Mouse (Mus musculus) right cerebral cortex, adult 2 months (tissue): ENCODE measurements around the gene B3gat3.

ENCODE experiments used
- DNase-seq, 2 experiments: peaks; one replicate each; pipeline ENCODE4 v3.0.0; 2021 to 2022; ENCODE audit warnings: low spot score in 2 of 2

B3gat3 gene

DNA sequence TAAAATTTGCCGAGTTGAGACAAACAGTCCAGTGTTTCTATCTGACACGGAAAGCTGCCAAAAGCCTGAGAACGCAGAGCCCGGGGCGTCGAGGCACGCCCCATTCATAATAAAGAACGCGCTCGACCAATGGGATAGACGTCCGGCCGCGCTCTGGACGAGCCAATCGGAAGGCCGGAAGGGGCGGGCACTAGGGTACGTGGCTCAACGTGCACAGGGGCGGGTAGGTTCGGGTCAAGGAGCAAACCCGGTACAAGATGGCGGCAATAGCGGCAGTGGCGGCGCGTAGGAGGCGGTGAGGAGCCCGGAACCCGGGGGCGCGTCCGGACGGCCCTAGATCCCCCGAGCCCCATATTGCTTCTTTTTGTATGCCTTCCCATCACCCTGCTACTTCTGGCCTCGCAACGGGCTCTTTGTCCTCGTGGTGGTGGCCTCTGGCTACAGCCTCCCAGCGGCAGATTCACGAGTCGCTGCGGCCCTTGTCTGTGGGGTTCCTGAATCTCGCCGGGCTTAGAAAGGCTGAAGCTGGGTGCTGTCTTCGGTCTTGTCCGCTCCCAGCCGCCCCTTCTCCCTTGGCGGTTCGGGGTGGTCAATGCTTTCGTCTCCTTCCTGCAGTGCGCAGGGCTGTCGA lies 22.2 kb upstream of the B3gat3 start, which contains the start of gene Ganab:
Gene Ganab (plus strand): TSS at position 207 of the 631 bp plus-strand sequence.
- peak; percentile 97 for DNase-seq

DNA sequence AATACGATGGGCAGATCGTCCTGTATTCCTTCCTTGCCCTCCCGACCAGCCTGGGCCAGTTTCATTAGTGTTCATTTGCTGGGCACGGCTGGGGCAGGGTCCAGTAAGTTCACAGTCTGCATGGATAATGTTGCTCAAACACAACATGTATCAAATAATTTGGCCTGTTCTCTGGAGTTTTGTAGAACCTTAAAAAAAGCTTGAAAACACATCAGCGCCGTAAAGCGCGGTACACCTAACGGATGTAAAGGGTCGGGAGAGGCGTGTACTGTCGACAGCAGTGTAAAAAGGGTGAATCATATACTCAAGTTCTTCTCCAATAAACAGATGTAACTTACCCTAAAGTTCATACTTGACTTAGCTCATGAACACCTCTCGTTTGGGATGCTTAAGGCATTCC lies 21.6 kb upstream of the B3gat3 start:
- DNase-seq = no peak

- no peak for DNase-seq
Observed at GRCm38 (mm10) chr19:8899079-8899478, 21.1 kb upstream of the B3gat3 start.

GRCm38 (mm10) chr19:8903412-8903811 lies 16.8 kb upstream of the B3gat3 start:
- no peak for DNase-seq

- no peak for DNase-seq
Observed at GRCm38 (mm10) chr19:8908531-8908930, 11.6 kb upstream of the B3gat3 start.

GRCm38 (mm10) chr19:8911810-8912209 lies 8.4 kb upstream of the B3gat3 start:
- peak; percentile 39 to 60 for DNase-seq

- DNase-seq = peak; percentile 44 to 49
Observed at GRCm38 (mm10) chr19:8914212-8914611, 6.0 kb upstream of the B3gat3 start.

- no peak for DNase-seq
Observed at GRCm38 (mm10) chr19:8919000-8919399, 1.2 kb upstream of the B3gat3 start.

GRCm38 (mm10) chr19:8919684-8920072 lies 496 bp upstream of the B3gat3 start:
- DNase-seq = no peak

GRCm38 (mm10) chr19:8920836-8921291 lies 690 bp downstream of the B3gat3 start:
- DNase-seq = no peak

GRCm38 (mm10) chr19:8921741-8922140 lies 1.6 kb downstream of the B3gat3 start:
- no peak for DNase-seq

GRCm38 (mm10) chr19:8926766-8927165 lies 6.6 kb downstream of the B3gat3 start:
- DNase-seq = no peak

DNA sequence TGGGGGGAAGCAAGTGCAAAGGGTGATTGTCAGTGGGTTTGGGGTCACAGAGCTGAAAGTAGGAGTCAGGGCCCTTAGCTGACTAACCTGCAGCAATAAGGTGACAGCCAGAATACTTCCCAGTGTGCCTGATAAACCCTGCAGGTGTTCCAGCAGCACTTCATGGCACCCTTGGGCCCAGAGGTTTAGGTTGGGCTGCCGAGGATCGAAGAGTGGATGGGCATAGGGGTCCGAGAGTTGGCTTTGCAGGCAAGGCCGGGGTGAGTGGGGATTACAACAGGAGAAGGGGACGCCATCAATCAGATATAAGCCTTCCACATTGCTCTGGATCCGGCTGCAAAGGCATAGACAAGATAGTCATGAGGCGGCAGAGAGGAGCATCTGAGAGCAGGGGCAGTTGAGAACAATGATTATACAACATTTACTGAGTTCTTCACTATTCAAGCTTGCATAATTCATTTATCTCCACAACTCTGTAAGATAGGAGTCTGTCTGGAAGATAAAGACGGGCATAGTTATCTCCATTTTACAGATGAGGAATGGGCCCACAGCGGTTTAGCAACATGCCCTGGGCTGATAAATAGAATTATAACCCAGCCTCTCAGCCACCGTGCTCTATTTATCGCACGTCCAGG lies 7.8 kb downstream of the B3gat3 start:
- DNase-seq = no peak

GRCm38 (mm10) chr19:8928689-8929223 lies 8.6 kb downstream of the B3gat3 start:
- no peak for DNase-seq

- DNase-seq = peak; percentile 42 to 65
Observed at GRCm38 (mm10) chr19:8929224-8930088, 9.3 kb downstream of the B3gat3 start, which contains the start of the genes Rom1 and Eml3. TSS of gene Rom1 (minus strand) at chr19:8929356. TSS of gene Eml3 (plus strand) at chr19:8929552.

DNA sequence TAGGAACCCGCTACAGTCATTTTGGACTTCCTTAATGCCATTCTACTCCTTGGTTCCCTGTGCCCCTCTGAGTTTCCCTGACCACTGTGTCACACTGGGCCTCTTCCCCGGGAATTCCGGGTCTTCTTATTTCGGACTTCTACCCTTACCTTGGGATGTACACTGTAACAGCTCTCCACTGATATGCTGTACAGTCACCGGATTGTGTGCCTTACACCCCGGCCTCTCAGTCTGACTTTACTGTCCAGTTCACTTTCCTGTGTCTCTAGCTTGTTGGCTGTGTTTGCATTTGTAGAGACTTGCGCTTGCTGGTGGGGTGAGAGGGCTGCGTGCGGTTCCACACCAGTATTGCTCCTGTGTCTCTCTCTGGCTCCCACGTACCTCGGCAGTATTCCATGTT lies 9.9 kb downstream of the B3gat3 start:
- DNase-seq = no peak

GRCm38 (mm10) chr19:8930771-8931170 lies 10.6 kb downstream of the B3gat3 start:
- DNase-seq = no peak

DNA sequence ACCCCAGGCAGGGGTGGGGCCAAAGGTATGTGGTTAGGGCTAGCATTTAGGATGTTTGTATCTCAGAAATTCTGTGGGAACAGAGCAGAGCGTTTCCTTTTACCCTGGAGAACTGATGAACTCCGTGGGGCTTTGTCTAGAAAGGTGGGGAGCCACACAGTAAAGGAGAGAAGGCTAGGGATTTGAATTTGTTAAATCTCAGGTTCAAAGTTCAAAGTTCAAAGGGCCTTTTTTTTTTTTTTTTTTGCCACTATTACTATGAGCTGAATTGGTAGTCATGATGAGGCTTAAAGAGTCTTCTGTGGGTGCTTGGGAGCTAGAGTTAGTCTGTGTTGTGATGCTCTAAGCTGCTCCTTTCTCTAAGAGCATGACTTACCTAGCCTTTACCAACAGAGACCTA lies 16.6 kb downstream of the B3gat3 start:
- no peak for DNase-seq

- no peak for DNase-seq
Observed at GRCm38 (mm10) chr19:8940526-8941133, 20.5 kb downstream of the B3gat3 start.

DNA sequence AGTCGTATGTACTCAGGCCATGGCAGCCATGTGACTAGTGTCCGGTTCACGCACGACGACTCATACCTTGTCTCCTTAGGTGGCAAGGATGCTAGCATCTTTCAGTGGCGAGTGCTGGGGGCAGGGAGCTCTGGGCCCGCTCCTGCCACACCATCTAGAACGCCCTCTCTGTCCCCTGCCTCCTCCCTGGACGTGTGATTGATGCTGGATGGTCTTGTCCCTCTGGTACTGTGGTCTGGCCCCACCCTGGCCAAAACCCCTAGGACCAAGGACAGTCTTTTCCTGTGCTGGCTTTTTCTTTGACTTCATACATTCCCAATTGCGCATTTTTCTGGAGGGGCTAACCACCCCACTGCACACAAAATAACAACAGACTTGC lies 21.0 kb downstream of the B3gat3 start:
- DNase-seq = no peak

DNA sequence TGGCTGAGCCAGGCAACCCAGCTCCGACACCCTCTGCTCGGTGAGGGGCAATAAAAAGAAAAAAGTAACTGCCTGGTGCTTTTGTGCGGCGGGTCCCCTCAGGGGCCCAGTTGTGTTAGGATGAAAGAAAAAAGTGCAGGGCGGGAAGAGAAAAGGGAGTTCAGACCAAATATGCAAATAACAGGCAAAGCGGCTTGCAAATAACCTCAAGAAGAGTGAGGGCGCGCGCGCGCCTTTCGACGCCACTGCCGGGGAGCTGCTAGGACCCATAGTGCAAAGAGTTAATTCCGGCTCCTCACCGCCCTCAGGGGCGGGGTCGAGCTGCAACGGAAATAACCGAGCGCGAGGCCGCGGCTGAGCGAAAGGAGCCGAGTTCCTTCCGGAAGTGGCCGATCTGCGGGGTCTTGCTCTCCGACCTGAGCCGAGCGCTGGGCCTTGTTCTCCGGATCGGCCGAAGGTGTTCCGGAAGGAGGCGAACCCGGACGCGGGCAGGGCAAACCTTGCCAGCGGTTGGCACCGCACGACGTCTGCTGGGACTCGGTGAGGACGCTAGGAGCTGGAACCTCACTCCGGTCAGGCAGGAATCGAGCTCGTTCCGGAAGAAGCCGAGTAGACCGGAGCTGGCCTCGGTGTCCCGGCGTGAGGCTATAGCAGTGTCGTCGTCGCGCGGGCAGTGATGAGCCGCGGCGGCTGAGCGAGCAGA lies 21.5 kb downstream of the B3gat3 start, which contains the start of gene Mta2:
Gene Mta2 (plus strand): TSS at position 361 of the 703 bp plus-strand sequence.
- DNase-seq = peak; percentile 93 to 94
